Mouse (Mus musculus): ENCODE data around the gene Idnk. TPM values are rescaled to one million over a fixed set of nuclear protein-coding genes. Genes with fewer than 3 reads are reported as not detected.

The Idnk gene
- polyA plus RNA-seq (2016; fragmentation: Nextera tagmentation; extraction: Ambion mirVana) = 40.9 and 43.2 TPM in 2 replicates

DNA sequence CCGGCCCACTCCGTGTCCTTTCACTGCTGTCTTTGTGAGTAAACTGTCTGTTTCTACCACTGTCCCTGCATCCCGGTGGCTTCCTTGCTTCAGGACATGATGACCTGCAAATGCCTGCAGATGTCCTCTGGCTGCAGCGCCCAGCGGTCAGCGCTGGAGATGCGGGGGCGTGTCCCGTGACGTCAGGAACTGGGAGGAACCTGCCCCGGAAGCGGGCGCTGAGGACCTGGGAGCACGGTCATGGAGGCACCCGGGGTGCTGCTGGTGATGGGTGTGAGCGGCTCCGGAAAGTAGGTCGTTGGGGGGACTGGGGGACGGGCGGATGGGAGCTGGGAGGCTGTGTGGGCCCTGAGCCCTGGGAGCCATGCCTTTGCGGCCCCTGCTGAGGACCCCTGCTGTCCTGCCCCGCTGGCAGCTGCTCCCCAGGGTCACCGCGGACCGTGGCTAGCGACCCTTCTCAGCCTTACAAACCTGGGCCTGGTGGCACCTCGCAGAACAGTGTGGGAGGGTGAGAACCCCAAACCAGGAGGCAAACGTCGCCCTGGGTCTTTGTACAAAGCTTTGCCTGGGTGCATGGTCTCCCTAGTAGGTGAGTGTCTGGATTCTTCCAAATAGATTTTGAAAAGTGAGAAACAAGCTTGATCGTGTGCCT, at the start of gene Idnk:
Gene Idnk (plus strand): TSS at position 203 of the 652 bp plus-strand sequence.
- Histone ChIP-seq H3K4me2 (peak within 1 kb of the TSS; percentile 97), H3K36me3 (peaks cover 26% of the 10 kb centered on the region), H3K27me3 (no peaks in the 10 kb centered on the region; the same call in 1 of the 2 replicates), H3K27ac (peak within 1 kb of the TSS; percentile 32; the same call in 1 of the 2 replicates), H3K4me1 (replicated peaks) (peaks cover 6% of the 10 kb centered on the region; the same call in 1 of the 2 replicates), H3K9me3 (peaks cover 11% of the 10 kb centered on the region; the same call in 1 of the 2 replicates), H3K4me3 (replicated peaks) (peak within 1 kb of the TSS; percentile 76), H3K9ac (replicated peaks) (peak within 1 kb of the TSS; percentile 79)
- peak; percentile 61; the same call in 1 of the 2 replicates for ATAC-seq (ENCODE audit: insufficient number of reproducible peaks, insufficient read depth, low FRiP score, low TSS enrichment, low read depth)
- WGBS = under 1% methylated on average over 30 of the region's 30 CpGs

DNA sequence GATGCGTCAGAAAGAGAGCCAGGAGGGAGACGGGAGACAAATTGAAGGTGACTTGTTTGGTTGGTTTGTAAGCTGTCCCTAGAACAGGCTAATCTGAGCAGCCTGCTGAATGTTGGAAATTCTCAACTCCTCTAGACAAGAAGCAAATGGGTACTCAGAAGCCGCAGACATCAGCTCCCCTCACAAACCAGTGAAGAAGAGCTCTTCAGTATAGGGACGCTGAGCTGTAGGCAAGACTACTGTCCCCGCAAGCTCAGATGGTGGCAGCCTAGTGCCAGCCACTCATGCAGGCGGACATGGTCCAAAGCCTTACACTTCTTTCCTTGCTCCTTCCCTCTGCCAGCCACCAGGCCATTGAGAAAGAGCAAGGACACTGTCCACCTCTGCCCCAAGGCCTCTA, 46.1 kb upstream of the Idnk start:
- peak overlapping the region; percentile 83 for H3K4me2 ChIP-seq

DNA sequence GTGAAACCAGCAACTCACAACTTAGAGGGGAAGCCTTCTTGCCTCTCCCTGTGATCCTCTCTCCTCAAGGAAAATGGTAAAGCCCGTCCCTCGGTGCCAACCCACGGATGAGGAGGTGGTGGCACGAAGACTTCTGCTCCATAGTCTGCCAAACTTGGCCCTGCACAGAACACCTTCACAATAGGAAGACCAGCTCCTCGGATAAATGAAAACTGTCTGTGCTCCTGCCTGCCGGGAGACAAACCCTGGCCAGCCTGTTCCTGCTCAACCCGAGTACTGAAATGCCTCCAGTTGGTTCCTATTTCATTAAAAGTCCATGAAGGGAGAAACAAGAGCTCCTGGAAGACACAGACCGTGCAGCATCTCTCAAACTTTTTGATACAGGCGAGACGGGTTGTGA, 45.3 kb upstream of the Idnk start:
- 64% methylated on average over 10 of the region's 10 CpGs for WGBS
- H3K9ac ChIP-seq (replicated peaks) = peak overlapping the region; percentile 70

More for the DNA sequence above, 46.1 kb upstream of the Idnk start:
- 90% methylated on average over 6 of the region's 6 CpGs for WGBS
- 0 out of 2 replicates have a peak overlapping the region, but pooled peaks have one; percentile 70 for H3K9ac ChIP-seq (replicated peaks)
- no peak for ATAC-seq (ENCODE audit: insufficient number of reproducible peaks, insufficient read depth, low FRiP score, low TSS enrichment, low read depth)
- no peak overlapping the region for H3K27ac ChIP-seq
- H3K4me3 ChIP-seq (replicated peaks) = no peak overlapping the region
- H3K27me3 ChIP-seq = no peaks in the 10 kb centered on the region
- H3K9me3 ChIP-seq = no peaks in the 10 kb centered on the region
- peaks cover 34% of the 10 kb centered on the region for H3K4me1 ChIP-seq (replicated peaks)
- H3K36me3 ChIP-seq = no peaks in the 10 kb centered on the region

DNA sequence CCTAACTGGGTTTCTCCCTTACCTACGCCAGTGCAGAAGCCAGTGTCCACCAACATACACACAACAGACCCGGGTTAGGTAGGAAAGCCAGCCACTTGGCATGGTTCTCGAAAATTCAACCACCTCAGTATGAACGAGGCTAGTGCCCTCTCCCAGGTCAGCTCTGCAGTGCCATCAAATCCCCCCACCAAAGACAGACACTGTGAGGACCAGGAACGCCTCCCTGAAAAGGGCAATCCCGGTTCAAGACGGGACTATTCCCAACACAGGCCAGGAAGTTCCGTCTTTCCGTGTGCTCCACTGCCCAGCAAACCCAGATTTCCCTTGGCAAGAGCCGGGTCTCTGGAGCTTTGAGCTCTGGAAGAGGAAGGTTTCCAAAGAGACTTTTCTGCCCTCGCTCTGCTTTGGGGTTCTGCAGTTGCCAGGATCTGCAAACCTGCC, 44.8 kb upstream of the Idnk start:
- 19% methylated on average over 11 of the region's 11 CpGs for WGBS
- H3K4me1 ChIP-seq (replicated peaks) = peaks cover 34% of the 10 kb centered on the region
- H3K36me3 ChIP-seq = no peaks in the 10 kb centered on the region
- ATAC-seq (ENCODE audit: insufficient number of reproducible peaks, insufficient read depth, low FRiP score, low TSS enrichment, low read depth) = no peak
- no peaks in the 10 kb centered on the region for H3K27me3 ChIP-seq
- H3K9me3 ChIP-seq = no peaks in the 10 kb centered on the region
- peak overlapping the region; percentile 88 for H3K27ac ChIP-seq
- H3K9ac ChIP-seq (replicated peaks) = peak overlapping the region; percentile 70
- H3K4me3 ChIP-seq (replicated peaks) = peak overlapping the region; percentile 56
- H3K4me2 ChIP-seq = peak overlapping the region; percentile 83

More for the DNA sequence above, 45.3 kb upstream of the Idnk start:
- peak overlapping the region; percentile 56 for H3K4me3 ChIP-seq (replicated peaks)
- H3K4me1 ChIP-seq (replicated peaks) = peaks cover 34% of the 10 kb centered on the region
- ATAC-seq (ENCODE audit: insufficient number of reproducible peaks, insufficient read depth, low FRiP score, low TSS enrichment, low read depth) = no peak
- no peaks in the 10 kb centered on the region for H3K36me3 ChIP-seq
- H3K27me3 ChIP-seq = no peaks in the 10 kb centered on the region
- H3K9me3 ChIP-seq = no peaks in the 10 kb centered on the region
- H3K4me2 ChIP-seq = peak overlapping the region; percentile 83
- no peak overlapping the region for H3K27ac ChIP-seq

DNA sequence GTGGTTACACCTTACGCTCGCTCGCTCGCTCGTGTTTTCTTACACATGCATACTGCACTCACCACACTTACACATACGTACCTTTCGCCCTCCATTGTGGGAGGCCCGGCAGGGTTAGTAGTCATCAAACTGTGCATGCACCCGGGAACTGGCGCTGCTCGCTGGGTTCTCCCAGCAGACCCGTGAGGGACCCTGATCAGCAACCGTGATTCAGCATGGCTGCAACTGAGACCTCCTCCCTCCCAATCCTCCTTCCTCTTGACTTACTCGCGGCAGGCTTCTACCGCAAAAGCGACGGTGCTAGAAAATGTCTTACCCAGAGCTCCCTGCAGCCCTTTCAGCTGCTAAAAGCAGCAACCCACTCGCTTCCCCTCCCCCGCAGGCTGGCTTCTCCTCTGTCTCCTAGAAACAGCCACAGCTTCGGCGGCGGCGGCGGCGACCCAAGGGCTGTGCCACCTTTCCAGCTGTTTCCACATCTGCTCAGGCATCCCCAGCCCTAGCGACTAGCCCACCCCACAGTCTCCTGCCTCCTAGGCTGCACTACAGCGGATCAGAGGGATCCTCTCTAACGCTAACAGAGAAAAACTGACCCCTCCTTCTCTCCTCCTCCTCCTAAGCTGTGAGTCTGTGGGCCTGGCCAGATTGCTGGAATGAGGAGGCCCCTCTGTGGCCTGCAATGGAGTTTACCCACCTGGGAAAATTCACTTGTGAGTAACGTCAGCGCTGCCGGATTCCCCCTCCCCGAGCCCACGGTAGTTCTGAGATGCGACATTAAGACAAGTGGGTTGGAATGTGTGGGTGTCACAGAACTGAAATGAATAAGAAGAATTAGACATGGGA, 44.2 kb upstream of the Idnk start, which contains the start of gene Klhl3:
Gene Klhl3 (minus strand): TSS at position 532 of the 840 bp plus-strand sequence.
- Histone ChIP-seq H3K36me3 (no peaks in the 10 kb centered on the region), H3K9me3 (no peaks in the 10 kb centered on the region), H3K9ac (replicated peaks) (peak within 1 kb of the TSS; percentile 70), H3K27me3 (no peaks in the 10 kb centered on the region), H3K4me1 (replicated peaks) (peaks cover 34% of the 10 kb centered on the region), H3K27ac (peak within 1 kb of the TSS; percentile 88), H3K4me2 (peak within 1 kb of the TSS; percentile 83), H3K4me3 (replicated peaks) (peak within 1 kb of the TSS; percentile 56)
- 1% methylated on average over 35 of the region's 35 CpGs for WGBS
- ATAC-seq (ENCODE audit: insufficient number of reproducible peaks, insufficient read depth, low FRiP score, low TSS enrichment, low read depth) = peak; percentile 90

DNA sequence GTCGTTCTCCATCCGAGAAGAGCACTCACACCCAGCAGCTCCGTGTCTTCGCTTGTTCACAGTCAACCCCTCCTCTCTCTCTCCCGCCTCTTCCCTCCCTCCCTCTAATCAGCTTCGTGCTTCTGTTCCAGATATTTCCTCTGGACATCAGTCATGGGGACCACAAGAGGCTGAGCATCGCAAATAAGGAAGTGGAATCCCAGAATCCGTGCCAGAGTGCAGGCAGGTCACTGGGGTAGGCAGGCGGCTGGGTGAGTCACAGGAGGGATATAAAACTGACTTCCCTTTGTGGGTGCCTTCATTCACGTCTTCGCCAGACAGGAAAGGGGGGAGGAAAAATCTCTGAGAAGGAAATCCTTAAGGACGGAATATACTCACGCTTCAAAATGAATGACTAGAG, 42.2 kb upstream of the Idnk start:
- no peak for ATAC-seq (ENCODE audit: insufficient number of reproducible peaks, insufficient read depth, low FRiP score, low TSS enrichment, low read depth)
- no peaks in the 10 kb centered on the region for H3K36me3 ChIP-seq
- no peaks in the 10 kb centered on the region for H3K9me3 ChIP-seq
- H3K27ac ChIP-seq = no peak overlapping the region
- WGBS = 33% methylated on average over 13 of the region's 13 CpGs
- no peak overlapping the region for H3K4me3 ChIP-seq (replicated peaks)
- no peak overlapping the region for H3K9ac ChIP-seq (replicated peaks)
- peaks cover 34% of the 10 kb centered on the region for H3K4me1 ChIP-seq (replicated peaks)
- H3K27me3 ChIP-seq = no peaks in the 10 kb centered on the region
- H3K4me2 ChIP-seq = no peak overlapping the region

DNA sequence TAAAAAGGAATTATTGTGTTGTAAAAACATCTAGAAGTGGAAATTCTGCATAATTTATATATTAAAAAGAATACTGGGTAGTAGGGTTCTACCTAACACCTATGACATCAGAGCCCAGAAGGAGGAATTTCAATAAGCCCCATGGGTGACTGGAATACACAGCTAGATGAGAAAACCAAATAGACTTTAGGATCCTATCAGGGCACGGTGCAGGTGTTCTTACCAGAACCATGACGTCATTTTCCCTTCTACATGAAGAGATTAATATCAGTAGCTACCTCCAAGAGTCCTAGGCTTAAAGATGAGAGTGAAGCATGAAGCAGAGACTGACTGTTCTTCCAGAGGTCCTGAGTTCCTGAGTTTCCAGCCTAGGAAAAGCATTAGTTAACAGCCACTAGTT, 40.6 kb upstream of the Idnk start:
- 83% methylated on average over 2 of the region's 2 CpGs for WGBS
- Histone ChIP-seq H3K27ac (no peak overlapping the region), H3K36me3 (no peaks in the 10 kb centered on the region), H3K27me3 (no peaks in the 10 kb centered on the region), H3K4me1 (replicated peaks) (peaks cover 28% of the 10 kb centered on the region), H3K4me2 (no peak overlapping the region), H3K9me3 (no peaks in the 10 kb centered on the region), H3K4me3 (replicated peaks) (no peak overlapping the region), H3K9ac (replicated peaks) (no peak overlapping the region)
- ATAC-seq (ENCODE audit: insufficient number of reproducible peaks, insufficient read depth, low FRiP score, low TSS enrichment, low read depth) = no peak

DNA sequence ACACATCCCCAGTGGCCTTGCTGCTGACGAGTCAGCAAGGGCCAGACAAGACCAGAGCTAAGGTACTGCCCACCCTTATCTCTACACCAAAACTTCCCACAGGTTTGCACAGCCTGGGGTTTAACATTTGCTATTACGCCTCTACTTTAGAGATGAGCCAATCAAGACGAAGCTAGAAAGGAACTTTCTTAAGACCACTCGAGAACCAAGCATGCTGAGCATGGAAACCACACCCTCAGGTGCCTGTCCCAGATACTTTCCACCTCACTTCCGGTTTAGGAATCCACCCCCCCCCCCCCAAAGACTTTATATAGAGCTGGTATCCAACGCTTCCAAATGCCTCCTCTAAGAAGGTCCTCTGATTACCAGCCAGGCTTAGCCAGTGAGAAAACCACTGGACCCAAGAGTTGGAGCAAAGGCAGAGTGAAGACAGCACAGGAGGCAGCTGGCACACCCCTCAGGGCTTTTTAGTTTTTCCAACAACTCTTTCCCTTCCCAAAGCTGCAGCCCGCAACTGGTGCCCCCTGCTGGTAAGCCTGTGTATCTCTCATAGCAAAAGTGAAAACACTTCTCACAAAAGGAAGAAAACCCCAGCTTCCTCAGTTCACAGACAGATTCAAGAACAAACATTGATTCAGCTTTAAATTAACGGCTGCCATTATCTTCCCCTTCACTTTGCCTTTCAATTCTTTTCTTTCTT, 40.0 kb upstream of the Idnk start:
- no peaks in the 10 kb centered on the region for H3K9me3 ChIP-seq
- no peak overlapping the region for H3K4me3 ChIP-seq (replicated peaks)
- H3K9ac ChIP-seq (replicated peaks) = no peak overlapping the region
- no peak for ATAC-seq (ENCODE audit: insufficient number of reproducible peaks, insufficient read depth, low FRiP score, low TSS enrichment, low read depth)
- H3K4me1 ChIP-seq (replicated peaks) = peaks cover 21% of the 10 kb centered on the region; the same call in 1 of the 2 replicates
- no peak overlapping the region for H3K4me2 ChIP-seq
- no peak overlapping the region for H3K27ac ChIP-seq
- WGBS = 68% methylated on average over 8 of the region's 8 CpGs
- H3K27me3 ChIP-seq = no peaks in the 10 kb centered on the region
- no peaks in the 10 kb centered on the region for H3K36me3 ChIP-seq

DNA sequence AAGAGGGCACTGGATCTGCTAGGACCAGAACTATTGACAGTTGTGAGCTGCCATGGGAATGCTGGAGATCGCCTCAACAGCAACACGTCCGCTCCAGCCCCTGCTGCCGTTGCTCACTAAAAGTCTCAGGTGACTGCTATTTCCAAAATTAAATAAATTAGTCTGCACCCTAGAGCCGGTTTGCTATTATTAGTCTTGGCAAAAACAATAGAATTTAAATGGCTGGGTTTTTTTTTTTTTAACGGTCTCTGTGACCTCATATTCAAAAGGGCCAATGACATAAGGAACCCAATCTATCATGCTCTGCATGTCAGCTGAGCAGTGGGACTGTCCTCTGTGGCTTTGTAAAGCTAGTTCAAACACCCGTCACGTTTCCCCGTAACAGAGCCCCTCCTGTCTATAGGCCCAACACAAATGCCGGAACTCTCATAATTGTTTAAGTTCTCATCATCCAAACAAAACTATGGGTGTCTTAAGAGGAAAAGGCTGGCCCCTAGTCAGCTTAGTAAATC, 34.6 kb upstream of the Idnk start:
- peaks cover 17% of the 10 kb centered on the region for H3K36me3 ChIP-seq
- no peak for ATAC-seq (ENCODE audit: insufficient number of reproducible peaks, insufficient read depth, low FRiP score, low TSS enrichment, low read depth)
- WGBS = 73% methylated on average over 10 of the region's 10 CpGs
- H3K4me1 ChIP-seq (replicated peaks) = peaks cover 20% of the 10 kb centered on the region
- no peaks in the 10 kb centered on the region for H3K9me3 ChIP-seq
- no peak overlapping the region for H3K27ac ChIP-seq
- no peak overlapping the region for H3K9ac ChIP-seq (replicated peaks)
- no peaks in the 10 kb centered on the region for H3K27me3 ChIP-seq
- no peak overlapping the region for H3K4me3 ChIP-seq (replicated peaks)
- no peak overlapping the region for H3K4me2 ChIP-seq

DNA sequence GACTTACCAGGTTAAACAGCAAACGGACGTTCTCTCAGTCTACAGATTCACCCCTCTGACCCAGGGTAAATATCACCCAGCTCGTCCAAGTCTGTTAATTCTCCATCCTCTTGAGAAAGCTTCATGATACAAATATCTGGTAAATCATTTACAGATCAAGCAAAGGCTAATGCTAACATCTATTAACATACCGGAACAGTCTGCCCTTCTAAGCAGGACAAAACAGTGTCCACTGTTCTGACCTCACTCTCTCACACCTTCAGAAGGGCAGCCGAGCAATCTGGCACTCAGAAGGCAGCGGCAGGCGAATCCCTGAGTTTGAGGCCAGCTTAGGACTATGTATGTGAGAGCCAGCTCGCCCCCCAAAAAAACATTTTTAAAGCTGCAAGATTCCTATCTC, 34.1 kb upstream of the Idnk start:
- no peak for ATAC-seq (ENCODE audit: insufficient number of reproducible peaks, insufficient read depth, low FRiP score, low TSS enrichment, low read depth)
- peaks cover 20% of the 10 kb centered on the region for H3K4me1 ChIP-seq (replicated peaks)
- peaks cover 17% of the 10 kb centered on the region for H3K36me3 ChIP-seq
- 77% methylated on average over 8 of the region's 8 CpGs for WGBS
- no peak overlapping the region for H3K4me2 ChIP-seq
- no peaks in the 10 kb centered on the region for H3K27me3 ChIP-seq
- no peaks in the 10 kb centered on the region for H3K9me3 ChIP-seq
- H3K27ac ChIP-seq = no peak overlapping the region
- H3K9ac ChIP-seq (replicated peaks) = no peak overlapping the region
- H3K4me3 ChIP-seq (replicated peaks) = no peak overlapping the region
